Mouse (Mus musculus) brain, embryonic 14.5 days (tissue): Measurements from ENCODE around the gene Tgfbr3l.

Source experiments
- CTCF ChIP-seq: fragments of 200-500 bp; IDR thresholded peaks from 2 replicates; pipeline ENCODE4 v1.5.1; 2012; ENCODE audit warnings: inconsistent platforms, mild to moderate bottlenecking, moderate library complexity, borderline replicate concordance; ENCODE audit not compliant: insufficient read depth, insufficient read length; ENCODE audit errors: extremely low read depth
- POLR2A ChIP-seq: fragments of 200-500 bp; IDR thresholded peaks from 2 replicates; pipeline ENCODE4 v1.6.1; 2012; ENCODE audit warnings: mild to moderate bottlenecking, inconsistent platforms, borderline replicate concordance; ENCODE audit not compliant: poor library complexity, insufficient read depth, insufficient read length, severe bottlenecking; ENCODE audit errors: extremely low read depth

DNA sequence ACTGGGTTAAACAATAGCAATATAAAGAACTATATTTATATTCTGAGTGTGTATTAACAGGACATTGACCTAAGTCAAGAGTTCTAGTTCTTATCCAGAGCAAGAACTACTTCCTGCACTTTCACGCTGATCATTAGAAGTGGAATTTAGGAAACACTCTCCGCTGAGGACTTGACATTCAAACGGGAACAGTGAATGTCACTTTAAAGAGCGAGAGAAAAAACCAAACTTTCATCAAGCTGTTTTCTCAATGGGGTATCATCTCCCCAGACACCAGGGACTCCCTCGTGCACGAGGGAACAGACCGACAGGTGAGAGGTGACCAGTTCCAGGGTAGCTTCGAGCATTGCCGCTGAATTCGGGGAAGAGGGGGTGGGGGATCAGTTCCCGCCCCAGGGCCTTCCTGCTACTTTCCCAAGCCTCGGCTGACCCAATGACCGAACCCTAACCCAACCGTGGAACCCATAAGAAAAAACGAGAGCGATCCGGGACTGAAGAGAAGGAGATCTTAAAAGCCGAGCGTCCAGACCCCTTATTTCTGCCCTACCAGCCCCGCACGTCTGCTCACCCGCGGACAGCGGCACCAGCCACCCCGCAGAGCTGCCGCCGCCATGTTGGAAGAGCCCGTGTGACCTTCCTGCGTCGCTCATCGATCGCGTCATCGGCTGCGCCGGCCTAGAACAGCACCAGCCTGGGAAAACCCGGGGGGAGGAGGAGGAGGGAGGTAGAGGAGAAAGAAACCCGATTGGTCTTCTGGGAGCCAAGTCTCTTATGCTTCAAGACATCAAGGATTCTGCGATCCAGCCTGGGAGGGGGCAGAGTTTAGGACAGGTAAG lies 27.5 kb downstream of the Tgfbr3l start, which contains the start of gene Timm44:
- TF ChIP-seq POLR2A (peak; percentile 37; the same call in 1 of the 2 replicates), CTCF (no peak)
